Mouse (Mus musculus) testis, postnatal 14 days (tissue): ENCODE measurements around the gene Tmem72.

Experiments
- DNase-seq: peaks from one replicate; pipeline ENCODE4 v3.0.0; 2021; ENCODE audit warnings: low spot score

The Tmem72 gene

DNA sequence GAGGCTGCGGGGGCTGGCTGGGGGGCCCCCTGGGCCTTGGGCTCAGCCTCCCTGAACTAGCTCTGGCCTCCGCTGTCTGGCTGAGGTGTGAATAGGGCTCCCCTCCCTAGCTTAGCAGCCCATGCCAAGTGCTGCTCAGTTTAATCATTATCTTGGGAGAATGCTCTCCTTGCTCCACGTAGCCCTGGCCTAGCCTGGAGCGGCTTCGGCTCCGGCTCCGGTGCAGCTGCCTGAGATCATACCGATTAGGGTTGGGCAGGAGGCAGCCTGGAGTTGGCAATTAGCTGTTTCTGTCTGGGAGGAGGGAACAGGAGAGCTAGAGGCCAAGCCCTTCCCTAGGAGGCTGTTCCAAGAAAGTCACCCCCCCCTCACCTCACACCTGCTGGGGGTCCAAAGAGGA, at the start of gene Tmem72:
TSS of gene Tmem72 (minus strand) at position 248 of the 400 bp plus-strand sequence.
- DNase-seq: no peak

GRCm38 (mm10) chr6:116764524-116764923, 47.8 kb upstream of the Tmem72 start:
- no peak for DNase-seq

DNA sequence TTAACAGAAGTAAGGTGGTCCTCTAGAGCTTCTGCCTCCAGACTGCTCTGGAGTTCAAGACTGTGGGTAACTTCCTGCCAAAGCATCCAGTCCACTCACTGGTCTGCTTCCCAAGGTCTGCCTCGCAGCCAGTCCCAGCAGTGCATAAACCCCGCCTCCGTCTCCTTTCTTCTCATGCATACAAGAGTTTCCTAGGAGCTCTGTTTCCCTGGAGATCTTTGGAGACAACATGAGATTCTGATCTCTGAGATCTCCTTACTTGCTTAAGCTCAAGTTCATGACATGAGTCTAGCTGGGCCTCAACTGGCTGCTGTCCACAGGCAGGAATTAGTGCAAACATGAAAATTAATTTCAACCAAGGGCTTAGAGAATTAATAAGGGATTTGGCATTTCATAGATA, 45.6 kb upstream of the Tmem72 start:
- no peak for DNase-seq

DNA sequence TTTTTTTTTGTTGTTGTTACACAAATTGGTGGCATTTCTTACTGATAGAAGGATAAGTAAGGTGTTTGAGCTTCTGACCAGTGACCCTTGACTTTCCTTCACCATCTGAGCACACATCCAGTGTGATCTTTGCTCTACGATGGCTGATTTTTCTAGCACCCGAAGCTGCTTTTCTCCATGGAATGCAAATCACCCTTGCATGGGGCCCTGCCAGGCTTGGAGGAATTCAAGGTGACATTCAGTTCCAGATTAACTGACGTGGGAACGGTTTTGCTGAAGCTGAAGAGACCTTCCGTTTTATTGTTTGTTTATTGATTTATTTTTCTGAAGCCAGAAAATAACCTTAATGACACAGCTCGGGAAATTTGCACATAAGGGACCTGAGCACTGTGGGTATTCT, 43.5 kb upstream of the Tmem72 start:
- no peak for DNase-seq

GRCm38 (mm10) chr6:116756364-116756763, 39.7 kb upstream of the Tmem72 start:
- no peak for DNase-seq

- no peak for DNase-seq
Observed at GRCm38 (mm10) chr6:116738046-116738445, 21.3 kb upstream of the Tmem72 start.

GRCm38 (mm10) chr6:116735361-116735760, 18.6 kb upstream of the Tmem72 start:
- no peak for DNase-seq

DNA sequence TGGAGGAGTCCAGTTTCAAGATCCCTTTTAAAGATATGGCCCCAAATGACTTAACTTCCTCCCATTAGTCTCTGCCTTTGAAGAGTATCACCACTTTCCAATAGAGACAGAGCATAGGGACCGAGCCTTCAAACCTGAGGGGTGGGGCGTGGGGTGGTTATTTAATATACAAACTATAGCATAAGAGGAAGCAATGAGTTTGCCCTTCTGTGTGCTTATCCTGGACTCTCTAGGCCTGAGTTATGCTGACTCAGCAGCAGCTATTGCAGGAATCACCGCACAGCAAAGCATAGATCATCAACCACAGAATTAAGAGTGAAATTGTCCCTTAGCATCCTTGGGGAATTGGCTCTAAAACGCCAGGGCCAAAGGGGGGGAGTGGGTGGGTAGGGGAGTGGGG, 16.9 kb upstream of the Tmem72 start:
- no peak for DNase-seq

- DNase-seq: no peak
Observed at GRCm38 (mm10) chr6:116724489-116725160, 7.9 kb upstream of the Tmem72 start.

GRCm38 (mm10) chr6:116718920-116719319, 2.2 kb upstream of the Tmem72 start:
- no peak for DNase-seq

DNA sequence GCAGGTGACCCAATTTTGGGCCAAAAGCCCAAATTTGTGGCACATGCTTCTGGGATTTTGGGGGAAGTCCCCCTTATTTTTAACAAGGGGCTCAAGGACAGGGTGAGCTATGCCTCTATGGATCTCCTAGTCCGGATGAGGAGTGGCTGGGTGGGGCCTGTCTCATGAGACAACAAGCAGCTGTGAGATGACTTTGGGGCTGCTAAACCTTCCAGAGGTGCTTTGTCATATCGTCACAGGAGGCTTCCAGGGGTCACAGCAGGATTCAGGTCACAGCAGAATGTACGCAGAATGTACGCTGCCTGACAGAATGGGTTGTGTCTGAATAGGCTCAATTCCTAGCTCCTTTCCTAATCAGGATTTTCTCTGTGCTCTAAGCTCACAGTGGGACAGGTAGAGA, 1.6 kb upstream of the Tmem72 start:
- no peak for DNase-seq

GRCm38 (mm10) chr6:116717851-116718250, 1.1 kb upstream of the Tmem72 start:
- no peak for DNase-seq

DNA sequence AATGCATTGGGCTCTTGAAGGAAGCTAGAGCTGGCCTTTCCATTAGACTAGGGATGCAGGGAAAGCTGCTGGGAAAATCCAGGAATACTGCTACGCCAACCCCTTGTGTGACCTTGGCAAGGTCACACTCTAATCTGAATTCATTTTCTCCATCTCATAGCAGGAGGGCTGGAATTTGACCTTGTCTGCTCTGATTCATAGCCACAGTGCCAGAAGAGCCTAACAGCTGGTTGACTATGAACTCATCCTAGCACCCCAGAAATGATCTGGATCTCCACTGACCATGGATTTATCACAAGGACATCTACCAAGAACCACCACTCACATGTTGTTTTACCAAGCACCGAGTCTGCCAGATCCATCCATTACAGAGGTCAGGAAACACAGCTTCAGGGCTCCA, 1.5 kb downstream of the Tmem72 start:
- DNase-seq: no peak

DNA sequence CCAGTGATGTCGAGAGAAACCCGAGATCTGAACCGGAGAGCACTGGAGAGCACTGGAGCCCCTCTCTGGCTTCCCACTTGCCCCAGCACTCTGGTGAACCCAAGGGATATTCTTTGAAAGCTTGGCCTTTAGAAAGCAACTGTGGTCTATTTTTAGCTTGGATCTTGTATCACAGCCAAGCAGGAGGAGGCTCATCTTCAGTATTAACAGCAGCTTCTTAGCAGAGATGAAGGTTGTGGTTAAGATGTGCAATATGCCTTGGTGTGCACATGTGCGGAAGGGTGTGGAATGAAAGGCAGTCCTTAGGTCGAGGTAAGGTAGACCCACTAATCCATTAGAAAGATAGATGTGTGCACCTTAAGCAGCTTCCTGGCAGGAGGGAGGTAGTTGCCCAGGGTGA, 2.1 kb downstream of the Tmem72 start:
- no peak for DNase-seq

DNA sequence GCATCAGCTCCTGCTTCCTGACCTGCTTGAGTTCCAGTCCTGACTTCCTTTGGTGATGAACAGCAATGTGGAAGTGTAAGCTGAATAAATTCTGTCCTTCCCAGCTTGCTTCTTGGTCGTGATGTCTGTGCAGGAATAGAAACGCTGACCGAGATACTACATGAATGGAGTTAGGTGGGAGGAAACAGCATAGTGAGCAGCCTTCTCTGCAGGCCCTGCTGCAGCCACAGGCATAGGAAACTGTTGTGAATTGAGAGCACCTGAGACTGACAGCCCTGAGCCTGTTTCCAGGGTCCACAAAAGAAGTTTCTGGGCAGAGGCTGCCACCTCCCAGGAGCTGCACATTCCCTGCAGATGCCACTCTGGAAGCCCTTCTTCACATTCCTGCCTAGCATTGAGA, 2.7 kb downstream of the Tmem72 start:
- DNase-seq: no peak

GRCm38 (mm10) chr6:116712503-116712902, 4.2 kb downstream of the Tmem72 start:
- DNase-seq: no peak

GRCm38 (mm10) chr6:116712062-116712461, 4.7 kb downstream of the Tmem72 start:
- no peak for DNase-seq

GRCm38 (mm10) chr6:116704320-116704719, 12.4 kb downstream of the Tmem72 start:
- no peak for DNase-seq

DNA sequence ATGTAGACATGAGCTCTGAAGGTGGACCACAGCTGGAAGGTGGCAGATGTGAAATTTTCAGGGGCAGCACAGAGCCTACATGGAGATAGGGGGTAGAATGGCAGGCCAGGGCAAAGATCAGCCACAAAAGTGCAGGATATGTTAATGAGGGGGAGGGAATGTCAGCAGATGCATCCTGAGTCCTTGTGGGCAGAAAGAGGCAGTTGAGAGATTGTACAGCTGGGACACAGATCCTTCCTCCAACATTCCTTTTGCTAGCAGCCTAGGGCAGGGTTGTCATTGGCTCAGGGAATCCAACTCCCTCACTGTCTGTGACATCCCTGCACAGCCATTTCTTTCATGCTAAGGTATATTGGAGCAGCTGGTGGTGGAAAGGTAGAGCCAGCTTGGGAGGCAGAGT, 15.9 kb downstream of the Tmem72 start:
- DNase-seq: no peak

GRCm38 (mm10) chr6:116697896-116698425, 18.8 kb downstream of the Tmem72 start:
- no peak for DNase-seq

DNA sequence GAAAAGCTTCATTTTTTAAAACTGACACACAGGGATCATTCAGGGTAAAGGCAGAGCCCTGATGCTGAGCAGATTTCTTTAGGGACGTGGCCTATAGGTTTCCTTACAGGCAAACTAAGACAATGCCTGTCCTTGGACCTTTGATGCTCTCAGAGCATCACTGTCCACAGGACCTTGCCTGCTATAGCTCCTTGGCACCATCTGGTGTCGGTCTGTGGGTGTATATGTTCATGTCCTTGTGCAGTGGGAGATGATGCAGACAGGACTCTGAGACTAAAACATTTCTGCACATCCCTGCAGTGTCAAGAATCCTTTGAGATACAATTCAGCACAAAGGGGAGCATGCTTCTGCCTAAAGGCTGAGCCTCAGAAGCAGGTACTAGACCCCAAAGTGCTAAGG, 19.3 kb downstream of the Tmem72 start:
- no peak for DNase-seq

- DNase-seq: no peak
Observed at GRCm38 (mm10) chr6:116694346-116694745, 22.4 kb downstream of the Tmem72 start.

- DNase-seq: no peak
Observed at GRCm38 (mm10) chr6:116693639-116694038, 23.1 kb downstream of the Tmem72 start.

- DNase-seq: no peak
Observed at GRCm38 (mm10) chr6:116682317-116682716, 34.4 kb downstream of the Tmem72 start.
